Comparison of ENCODE assay signal across 7 mouse cellular contexts in the genomic region with DNA sequence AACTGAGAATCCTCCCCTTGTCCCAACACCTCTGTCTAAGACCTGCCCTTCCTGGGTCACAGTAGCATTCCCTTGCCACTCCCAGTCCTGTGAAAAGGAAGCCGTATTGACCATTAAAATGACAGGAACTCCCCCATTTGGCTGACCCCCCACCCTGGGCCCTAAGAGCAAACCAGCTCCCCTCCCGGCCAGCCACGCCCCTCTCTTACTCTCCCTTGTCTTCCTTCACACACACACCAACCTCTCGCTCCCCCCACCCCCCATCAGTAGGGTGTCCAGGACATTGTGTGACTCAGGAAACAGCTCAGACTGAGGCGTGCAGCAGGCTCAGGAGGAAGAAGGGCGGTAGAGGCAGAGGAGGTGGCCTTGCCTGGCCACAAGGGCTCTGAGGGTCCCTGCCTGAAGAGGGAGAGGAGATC. TPM values are rescaled to one million over a fixed set of nuclear protein-coding genes. Genes with fewer than 3 reads are reported as not detected.
DNase-seq lines count a peak whose midpoint lies in the region; ATAC-seq and TF ChIP-seq lines count a peak whose summit lies in the region.

A gene (plus strand): TSS at position 266 of the 419 bp plus-strand sequence.

- H3K4me1 ChIP-seq in ES-E14 (ENCODE audit: control insufficient read depth in 2 of 2, insufficient read depth in 2 of 2, low read length in 2 of 2, poor library complexity in 1 of 2) = peaks cover 16 to 32% of the 10 kb centered on the region in 2 experiments
- peaks cover 24% of the 10 kb centered on the region for H3K4me1 ChIP-seq in heart, embryonic 10.5 days
- peaks cover 8% of the 10 kb centered on the region for H3K4me1 ChIP-seq in kidney, embryonic 14.5 days (ENCODE audit: control insufficient read depth, insufficient read depth, low read length)

- ATAC-seq in kidney, embryonic 14.5 days (ENCODE audit: low FRiP score, low TSS enrichment) = peak; percentile 66; the same call in 1 of the 2 replicates
- ATAC-seq in megakaryocyte progenitor cell, adult 5-6 weeks (replicated peaks; ENCODE audit: poor library complexity) = no peak; the same call in 1 of the 2 replicates

- peak; percentile 82 for DNase-seq in ES-E14 (ENCODE audit: low read depth, low spot score)
- no peak for DNase-seq in adrenal gland, postnatal 4 days (ENCODE audit: low spot score in 2 of 2)
- no peak for DNase-seq in heart, embryonic 10.5 days (ENCODE audit: low spot score)
- peak; percentile 61 for DNase-seq in lung, postnatal 14 days
- DNase-seq in thymus, postnatal 10 days (ENCODE audit: low spot score in 2 of 2) = no peak

- H3K4me3 ChIP-seq in ES-E14 (ENCODE audit: insufficient read depth in 1 of 2, low read depth in 1 of 2, low read length in 2 of 2, poor library complexity in 1 of 2, severe bottlenecking in 1 of 2) = peak within 1 kb of the TSS; percentile 37 to 53
- peak within 1 kb of the TSS; percentile 36 for H3K4me3 ChIP-seq in heart, embryonic 10.5 days
- H3K4me3 ChIP-seq in kidney, embryonic 14.5 days (ENCODE audit: low read length) = peak within 1 kb of the TSS; percentile 18; the same call in 1 of the 2 replicates

- H3K36me3 ChIP-seq in ES-E14 (ENCODE audit: control insufficient read depth, insufficient read depth, low read length, poor library complexity, severe bottlenecking) = peaks cover 2% of the 10 kb centered on the region; the same call in 1 of the 2 replicates
- H3K36me3 ChIP-seq in heart, embryonic 10.5 days = no peaks in the 10 kb centered on the region
- no peaks in the 10 kb centered on the region for H3K36me3 ChIP-seq in kidney, embryonic 14.5 days (ENCODE audit: control insufficient read depth, insufficient read depth, low read length)

- peaks cover 39% of the 10 kb centered on the region for H3K27me3 ChIP-seq in heart, embryonic 10.5 days (ENCODE audit: insufficient read depth, poor library complexity, severe bottlenecking)
- H3K27me3 ChIP-seq in kidney, embryonic 14.5 days (ENCODE audit: control insufficient read depth, insufficient read depth, low read length) = no peaks in the 10 kb centered on the region

- in situ Hi-C loops in ES-E14 (cut with MboI; ENCODE audit: low sequenced_read_pairs in 2 of 2, unreplicated experiment in 2 of 2) = no loop called here

- H3K9me3 ChIP-seq in ES-E14 (ENCODE audit: control insufficient read depth, insufficient read depth, low read depth, low read length) = no peaks in the 10 kb centered on the region
- no peaks in the 10 kb centered on the region for H3K9me3 ChIP-seq in heart, embryonic 10.5 days
- H3K9me3 ChIP-seq in kidney, embryonic 14.5 days (ENCODE audit: control insufficient read depth, low read length) = no peaks in the 10 kb centered on the region

- WGBS in heart, embryonic 10.5 days = 5% methylated on average over 6 of the region's 6 CpGs
- WGBS in kidney, embryonic 14.5 days = 7% methylated on average over 6 of the region's 6 CpGs

- H3K27ac ChIP-seq in ES-E14 (ENCODE audit: insufficient read depth, low read depth, low read length, poor library complexity, severe bottlenecking) = peak within 1 kb of the TSS; percentile 59
- peak within 1 kb of the TSS; percentile 77 for H3K27ac ChIP-seq in heart, embryonic 10.5 days
- peak within 1 kb of the TSS; percentile 72 for H3K27ac ChIP-seq in kidney, embryonic 14.5 days (ENCODE audit: low read depth, low read length)

- H3K4me2 ChIP-seq in kidney, embryonic 14.5 days (replicated peaks; ENCODE audit: low read depth, low read length) = peak within 1 kb of the TSS; percentile 32; the same call in 1 of the 2 replicates

- peak within 1 kb of the TSS; percentile 57 for H3K9ac ChIP-seq in ES-E14 (ENCODE audit: insufficient read depth, low read depth, low read length, poor library complexity, severe bottlenecking)
- H3K9ac ChIP-seq in kidney, embryonic 14.5 days (ENCODE audit: low read depth, low read length) = peak within 1 kb of the TSS; percentile 42

TF ChIP-seq in ES-E14, 5 proteins besides CTCF, POLR2A, EP300 and RAD21:
- TF ChIP-seq ZC3H11A (IDR thresholded peaks at IDR 0.05; ENCODE audit: borderline replicate concordance, low read depth, low read length) (no peak), ZNF384 (IDR thresholded peaks at IDR 0.05; ENCODE audit: low read depth, low read length) (no peak), CHD2 (IDR thresholded peaks at IDR 0.05; ENCODE audit: low read depth, low read length) (no peak)

RNA-seq across cellular contexts. Expression of the gene that starts here (rescaled TPM):
- total RNA-seq in ES-E14 (2012; rRNA removed) = 14.0 and 24.7 TPM in 2 replicates
- 10 to 100 TPM; 36.1 to 37.1 TPM for total RNA-seq in adrenal gland, postnatal 4 days (2021)
- polyA plus RNA-seq in heart, embryonic 10.5 days (2016; fragmentation: Nextera tagmentation; extraction: Ambion mirVana) = 6.4 and 8.4 TPM in 2 replicates
- polyA plus RNA-seq in kidney, embryonic 14.5 days (2014; fragmentation: Nextera tagmentation; extraction: Ambion mirVana) = 9.7 and 11.2 TPM in 2 replicates
- total RNA-seq in megakaryocyte progenitor cell, adult 5-6 weeks (2015) = 0.17 and 0.39 TPM in 2 replicates
- under 0.01 and 0.14 TPM in 2 replicates for total RNA-seq in megakaryocyte progenitor cell, adult 5-6 weeks (2017)

Comparison
In these comparisons a context has a peak if more than half of its experiments do, and no peak if none do; other contexts are left out.
1. RNA of the gene that starts here (total RNA-seq): 36.1 to 37.1 TPM in adrenal gland, postnatal 4 days and 14.0 to 24.7 TPM in ES-E14; under 0.01 to 0.39 TPM in megakaryocyte progenitor cell, adult 5-6 weeks; every median in the first group is over 10 times any median in the second.
2. DNase-seq: peak in ES-E14 (single experiment) and lung, postnatal 14 days (single experiment); none in adrenal gland, postnatal 4 days (0 of 2), heart, embryonic 10.5 days (single experiment) and thymus, postnatal 10 days (0 of 2).
3. Peak in every context shown above with its lines, with median percentiles within 50 percentile points of each other: H3K27ac ChIP-seq and H3K4me3 ChIP-seq.